Mouse (Mus musculus): ENCODE measurements at regions not wholly inside any gene's neighbourhood (a gene's known extent, or its start where the extent isn't known, plus 50 kb on each side); places are given as distances from the start of the nearest gene placed in this dataset.
A peak's percentile ranks its signal among the peaks of the same experiment; 100 is the strongest.
"Not testable (repeated sequence)": the region's sequence is repeated elsewhere in the genome, so short reads cannot be mapped to it uniquely, and the experiment has no call there.

DNA sequence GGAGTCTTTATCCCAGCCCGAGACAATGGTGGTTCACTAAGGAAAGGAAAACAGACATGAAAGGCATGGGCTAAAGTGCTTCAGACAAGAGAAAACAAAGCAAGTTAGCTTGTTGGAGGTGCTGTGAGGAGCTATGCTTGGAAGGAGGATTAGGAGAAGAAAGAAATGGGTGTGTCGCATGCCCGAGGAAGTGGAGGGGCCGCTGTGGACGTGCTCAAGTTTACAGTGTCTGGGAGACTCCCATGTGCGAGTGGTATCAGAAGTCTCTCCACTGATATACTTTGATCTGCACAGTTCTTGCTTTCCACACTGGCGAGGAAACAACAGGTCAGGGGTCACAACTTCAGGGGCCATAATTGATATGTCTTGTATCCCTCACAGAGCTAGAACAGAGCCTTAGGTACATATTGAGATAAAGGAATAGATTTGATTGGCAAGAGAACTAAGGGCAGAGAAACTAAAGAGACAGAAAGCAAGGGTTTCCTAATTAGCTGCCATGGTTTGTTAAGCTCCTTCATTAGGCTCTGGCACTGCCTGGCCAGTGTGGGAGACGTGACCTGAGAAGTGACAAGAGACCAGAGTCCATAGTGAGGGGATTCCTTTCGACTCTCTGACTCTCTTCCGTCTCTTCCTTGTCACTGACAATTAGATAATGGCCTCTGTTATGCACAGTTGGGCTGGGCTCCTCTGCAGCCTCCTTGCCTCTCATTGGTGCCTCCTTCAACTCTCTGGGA, 93.1 kb downstream of the Enc1 start:
- WGBS: 54% methylated on average over 10 of the region's 10 CpGs
- 0 out of 2 replicates have a peak, but pooled peaks cover 2% of the 10 kb centered on the region for H3K4me1 ChIP-seq (ENCODE audit: control insufficient read depth, insufficient read depth, low read length)

GRCm38 (mm10) chr13:97331072-97331471, 90.2 kb downstream of the Enc1 start:
- no peak overlapping the region for H3K4me3 ChIP-seq (ENCODE audit: insufficient read depth, low read depth, low read length)
- no peak overlapping the region for H3K27ac ChIP-seq (replicated peaks; ENCODE audit: insufficient read depth, low read depth, low read length)
- no peaks in the 10 kb centered on the region for H3K79me2 ChIP-seq (ENCODE audit: control insufficient read depth, insufficient read depth, low read length)
- no peaks in the 10 kb centered on the region for H3K36me3 ChIP-seq (ENCODE audit: control insufficient read depth, insufficient read depth, low read length)
- no peak for DNase-seq (ENCODE audit: extremely low read depth, low read depth, low spot score)
- TF ChIP-seq POLR2A (IDR thresholded peaks at IDR 0.05; ENCODE audit: extremely low read depth, insufficient read depth, low read length) (no peak), CTCF (IDR thresholded peaks at IDR 0.05; ENCODE audit: low read depth, low read length) (no peak)
- H3K9ac ChIP-seq (ENCODE audit: low read depth, low read length): no peak overlapping the region
- no peaks in the 10 kb centered on the region for H3K4me1 ChIP-seq (ENCODE audit: control insufficient read depth, insufficient read depth, low read length)
- 93% methylated on average over 14 of the region's 14 CpGs for WGBS
- no peaks in the 10 kb centered on the region for H3K27me3 ChIP-seq (ENCODE audit: control insufficient read depth, insufficient read depth, low read length)

More for the DNA sequence above, 93.1 kb downstream of the Enc1 start:
- Histone ChIP-seq H3K4me3 (ENCODE audit: insufficient read depth, low read depth, low read length) (no peak overlapping the region), H3K9ac (ENCODE audit: low read depth, low read length) (no peak overlapping the region), H3K27ac (replicated peaks; ENCODE audit: insufficient read depth, low read depth, low read length) (no peak overlapping the region), H3K27me3 (ENCODE audit: control insufficient read depth, insufficient read depth, low read length) (no peaks in the 10 kb centered on the region), H3K79me2 (ENCODE audit: control insufficient read depth, insufficient read depth, low read length) (no peaks in the 10 kb centered on the region), H3K36me3 (ENCODE audit: control insufficient read depth, insufficient read depth, low read length) (no peaks in the 10 kb centered on the region)
- no peak for TF ChIP-seq CTCF (IDR thresholded peaks at IDR 0.05; ENCODE audit: low read depth, low read length)
- no peak for TF ChIP-seq POLR2A (IDR thresholded peaks at IDR 0.05; ENCODE audit: extremely low read depth, insufficient read depth, low read length)
- DNase-seq (ENCODE audit: extremely low read depth, low read depth, low spot score): no peak

GRCm38 (mm10) chr13:97321307-97321706, 80.4 kb downstream of the Enc1 start:
- not testable (repeated sequence) for H3K4me1 ChIP-seq (ENCODE audit: control insufficient read depth, insufficient read depth, low read length); H3K36me3 ChIP-seq (ENCODE audit: control insufficient read depth, insufficient read depth, low read length); H3K27me3 ChIP-seq (ENCODE audit: control insufficient read depth, insufficient read depth, low read length); H3K27ac ChIP-seq (replicated peaks; ENCODE audit: insufficient read depth, low read depth, low read length); H3K9ac ChIP-seq (ENCODE audit: low read depth, low read length); H3K4me3 ChIP-seq (ENCODE audit: insufficient read depth, low read depth, low read length); DNase-seq (ENCODE audit: extremely low read depth, low read depth, low spot score); H3K79me2 ChIP-seq (ENCODE audit: control insufficient read depth, insufficient read depth, low read length)
- WGBS: 77% methylated on average over 4 of the region's 4 CpGs

GRCm38 (mm10) chr13:97320756-97321155, 79.9 kb downstream of the Enc1 start:
- DNase-seq (ENCODE audit: extremely low read depth, low read depth, low spot score): no peak
- WGBS: 52% methylated on average over 4 of the region's 4 CpGs
- no peaks in the 10 kb centered on the region for H3K4me1 ChIP-seq (ENCODE audit: control insufficient read depth, insufficient read depth, low read length)
- no peak overlapping the region for H3K4me3 ChIP-seq (ENCODE audit: insufficient read depth, low read depth, low read length)
- H3K79me2 ChIP-seq (ENCODE audit: control insufficient read depth, insufficient read depth, low read length): no peaks in the 10 kb centered on the region
- H3K36me3 ChIP-seq (ENCODE audit: control insufficient read depth, insufficient read depth, low read length): no peaks in the 10 kb centered on the region
- TF ChIP-seq CTCF (IDR thresholded peaks at IDR 0.05; ENCODE audit: low read depth, low read length): no peak
- TF ChIP-seq POLR2A (IDR thresholded peaks at IDR 0.05; ENCODE audit: extremely low read depth, insufficient read depth, low read length): no peak
- H3K9ac ChIP-seq (ENCODE audit: low read depth, low read length): no peak overlapping the region
- H3K27ac ChIP-seq (replicated peaks; ENCODE audit: insufficient read depth, low read depth, low read length): no peak overlapping the region; the same call in 1 of the 2 replicates
- H3K27me3 ChIP-seq (ENCODE audit: control insufficient read depth, insufficient read depth, low read length): no peaks in the 10 kb centered on the region

- no peak overlapping the region for H3K4me3 ChIP-seq (ENCODE audit: insufficient read depth, low read depth, low read length)
- no peak for TF ChIP-seq POLR2A (IDR thresholded peaks at IDR 0.05; ENCODE audit: extremely low read depth, insufficient read depth, low read length)
- TF ChIP-seq CTCF (IDR thresholded peaks at IDR 0.05; ENCODE audit: low read depth, low read length): no peak
- 0 out of 2 replicates have a peak overlapping the region, but pooled peaks have one; percentile 51 for H3K27ac ChIP-seq (replicated peaks; ENCODE audit: insufficient read depth, low read depth, low read length)
- H3K4me1 ChIP-seq (ENCODE audit: control insufficient read depth, insufficient read depth, low read length): no peaks in the 10 kb centered on the region
- WGBS: 90% methylated on average over 1 of the region's 1 CpGs
- no peak overlapping the region for H3K9ac ChIP-seq (ENCODE audit: low read depth, low read length)
- H3K27me3 ChIP-seq (ENCODE audit: control insufficient read depth, insufficient read depth, low read length): no peaks in the 10 kb centered on the region
- no peaks in the 10 kb centered on the region for H3K79me2 ChIP-seq (ENCODE audit: control insufficient read depth, insufficient read depth, low read length)
- no peak for DNase-seq (ENCODE audit: extremely low read depth, low read depth, low spot score)
- no peaks in the 10 kb centered on the region for H3K36me3 ChIP-seq (ENCODE audit: control insufficient read depth, insufficient read depth, low read length)
Measured at GRCm38 (mm10) chr13:97320298-97320697, 79.4 kb downstream of the Enc1 start.

DNA sequence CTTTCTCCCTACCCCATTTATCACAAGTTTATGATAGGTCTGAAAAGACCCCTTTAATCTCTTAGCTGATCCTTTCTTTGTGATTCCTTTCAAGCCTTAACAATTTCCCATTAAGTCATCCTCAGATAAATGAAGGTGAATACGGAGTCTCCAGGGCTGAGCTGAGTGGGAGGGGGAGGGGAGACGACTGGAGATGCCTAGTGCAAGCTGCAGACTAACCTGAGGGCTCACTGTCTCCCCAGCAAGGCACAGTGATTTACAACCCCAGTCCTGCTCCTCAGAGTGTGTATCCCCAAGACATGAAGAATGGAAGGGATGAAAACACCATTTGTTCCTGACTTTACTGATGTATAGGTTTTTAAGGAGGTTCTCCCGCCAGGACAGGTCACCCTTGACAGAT, 76.7 kb downstream of the Enc1 start:
- TF ChIP-seq CTCF (IDR thresholded peaks at IDR 0.05; ENCODE audit: low read depth, low read length): no peak
- no peak for TF ChIP-seq POLR2A (IDR thresholded peaks at IDR 0.05; ENCODE audit: extremely low read depth, insufficient read depth, low read length)
- 67% methylated on average over 3 of the region's 3 CpGs for WGBS

More for the DNA sequence above, 76.7 kb downstream of the Enc1 start:
- Histone ChIP-seq H3K27ac (replicated peaks; ENCODE audit: insufficient read depth, low read depth, low read length) (no peak overlapping the region), H3K79me2 (ENCODE audit: control insufficient read depth, insufficient read depth, low read length) (no peaks in the 10 kb centered on the region), H3K4me1 (ENCODE audit: control insufficient read depth, insufficient read depth, low read length) (peaks cover 5% of the 10 kb centered on the region; the same call in 1 of the 2 replicates), H3K4me3 (ENCODE audit: insufficient read depth, low read depth, low read length) (no peak overlapping the region), H3K36me3 (ENCODE audit: control insufficient read depth, insufficient read depth, low read length) (no peaks in the 10 kb centered on the region), H3K27me3 (ENCODE audit: control insufficient read depth, insufficient read depth, low read length) (no peaks in the 10 kb centered on the region), H3K9ac (ENCODE audit: low read depth, low read length) (no peak overlapping the region)
- no peak for DNase-seq (ENCODE audit: extremely low read depth, low read depth, low spot score)

All from liver, adult 2 months (tissue).